Mouse (Mus musculus) monocyte, adult 5-6 weeks (primary cell): ENCODE measurements around the gene Clic4. TPM values are rescaled to one million over a fixed set of nuclear protein-coding genes. Genes with fewer than 3 reads are reported as not detected.

Source experiments
- ATAC-seq: fragments of 153-309, 156-312 bp; replicated peaks from 2 replicates; pipeline ENCODE4 v1.8.0; 2017; ENCODE audit warnings: mild to moderate bottlenecking; ENCODE audit not compliant: low TSS enrichment, insufficient number of reproducible peaks, severe bottlenecking, poor library complexity, low FRiP score
- total RNA-seq: library from RNA; stranded (forward); fragments of 200-1000, 200-491, 200-594 nt; gene quantifications from 3 replicates; pipeline ENCODE4 v1.2.3, GENCODE M21; 2017

Gene Clic4
- 39.4 to 61.3 TPM (median 41.0 TPM) in 3 replicates for total RNA-seq

- ATAC-seq: peak; percentile 89
Measured at GRCm38 (mm10) chr4:135272640-135273306, at the start of gene Clic4. Gene Clic4 (minus strand): TSS chr4:135272814.

- peak; percentile 80 for ATAC-seq
Measured at GRCm38 (mm10) chr4:135317966-135318365, 45.4 kb upstream of the Clic4 start.

GRCm38 (mm10) chr4:135317539-135317938, 44.9 kb upstream of the Clic4 start:
- no peak for ATAC-seq

- ATAC-seq: no peak
Measured at GRCm38 (mm10) chr4:135315287-135315686, 42.7 kb upstream of the Clic4 start.

- no peak for ATAC-seq
Measured at GRCm38 (mm10) chr4:135314419-135314832, 41.8 kb upstream of the Clic4 start.

GRCm38 (mm10) chr4:135313761-135314241, 41.2 kb upstream of the Clic4 start:
- ATAC-seq: peak; percentile 87

- ATAC-seq: peak; percentile 4; the same call in 1 of the 2 replicates
Measured at GRCm38 (mm10) chr4:135313111-135313691, 40.6 kb upstream of the Clic4 start.

GRCm38 (mm10) chr4:135312706-135313105, 40.1 kb upstream of the Clic4 start:
- ATAC-seq: no peak

- ATAC-seq: no peak
Measured at GRCm38 (mm10) chr4:135310371-135310770, 37.8 kb upstream of the Clic4 start.

GRCm38 (mm10) chr4:135309726-135310125, 37.1 kb upstream of the Clic4 start:
- ATAC-seq: no peak

GRCm38 (mm10) chr4:135309112-135309659, 36.6 kb upstream of the Clic4 start:
- ATAC-seq: no peak

GRCm38 (mm10) chr4:135306971-135307632, 34.5 kb upstream of the Clic4 start:
- no peak for ATAC-seq

GRCm38 (mm10) chr4:135306533-135306932, 33.9 kb upstream of the Clic4 start:
- no peak for ATAC-seq

- no peak for ATAC-seq
Measured at GRCm38 (mm10) chr4:135302261-135302660, 29.6 kb upstream of the Clic4 start.

- ATAC-seq: no peak
Measured at GRCm38 (mm10) chr4:135301166-135301565, 28.6 kb upstream of the Clic4 start.

GRCm38 (mm10) chr4:135300248-135301041, 27.8 kb upstream of the Clic4 start:
- ATAC-seq: peak; percentile 53; the same call in 1 of the 2 replicates

- ATAC-seq: no peak
Measured at GRCm38 (mm10) chr4:135298680-135299079, 26.1 kb upstream of the Clic4 start.

GRCm38 (mm10) chr4:135297931-135298546, 25.4 kb upstream of the Clic4 start:
- no peak for ATAC-seq
